Mouse (Mus musculus): Measurements from ENCODE around the gene Per2. TPM values are rescaled to one million over a fixed set of nuclear protein-coding genes. Genes with fewer than 3 reads are reported as not detected.
A peak's percentile ranks its signal among the peaks of the same experiment; 100 is the strongest.

The Per2 gene
- polyA plus RNA-seq (2015; fragmentation: Nextera tagmentation; extraction: Ambion mirVana), result 4.3 and 4.6 TPM in 2 replicates

DNA sequence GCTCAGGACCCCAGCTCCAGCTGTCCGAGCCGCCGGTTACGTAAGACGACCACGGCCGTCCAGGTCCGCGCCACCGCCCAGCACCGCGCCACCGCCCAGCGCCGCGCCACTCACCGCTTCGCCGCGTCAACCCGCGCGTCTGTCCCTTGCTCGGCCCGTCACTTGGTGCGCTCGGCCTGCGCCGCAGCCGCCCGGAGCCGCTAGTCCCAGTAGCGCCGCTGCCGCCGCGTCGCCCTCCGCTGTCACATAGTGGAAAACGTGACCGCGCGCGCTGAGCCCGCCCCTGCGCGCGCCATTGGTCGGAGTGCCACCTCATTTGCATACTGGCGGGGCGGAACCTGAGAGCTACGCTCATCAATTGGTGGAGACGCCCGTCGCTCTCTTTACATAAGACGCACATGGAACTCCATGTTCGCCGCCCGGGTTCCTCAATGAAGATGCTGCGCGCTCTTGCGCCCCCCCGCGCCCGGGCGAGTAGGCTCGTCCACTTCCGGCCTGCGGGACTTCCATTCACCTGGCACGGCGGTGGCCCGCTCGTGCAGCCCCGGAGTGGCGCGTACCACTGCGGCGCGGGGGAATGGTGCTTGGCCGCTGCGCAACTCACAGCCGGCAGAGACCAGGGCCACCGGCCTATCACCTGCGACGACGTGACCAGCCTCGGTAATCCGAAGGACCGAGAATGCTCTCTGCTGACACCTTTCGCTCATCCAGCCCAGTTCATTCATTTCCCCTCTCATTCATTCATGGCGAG is at the start of gene Per2:
Gene Per2, minus strand, starts transcription at position 266 of the 751 bp plus-strand sequence.
- H3K27me3 ChIP-seq, result 0 out of 2 replicates have a peak, but pooled peaks cover 4% of the 10 kb centered on the region
- H3K27ac ChIP-seq, result peak within 1 kb of the TSS; percentile 82
- peak within 1 kb of the TSS; percentile 81 for H3K9ac ChIP-seq
- H3K36me3 ChIP-seq, result no peaks in the 10 kb centered on the region
- WGBS, result under 1% methylated on average over 91 of the region's 91 CpGs
- H3K4me3 ChIP-seq, result peak within 1 kb of the TSS; percentile 76
- H3K4me2 ChIP-seq, result peak within 1 kb of the TSS; percentile 80
- H3K4me1 ChIP-seq (replicated peaks), result peaks cover 56% of the 10 kb centered on the region
- no peaks in the 10 kb centered on the region for H3K9me3 ChIP-seq
- peak; percentile 97 for ATAC-seq (ENCODE audit: low FRiP score)

DNA sequence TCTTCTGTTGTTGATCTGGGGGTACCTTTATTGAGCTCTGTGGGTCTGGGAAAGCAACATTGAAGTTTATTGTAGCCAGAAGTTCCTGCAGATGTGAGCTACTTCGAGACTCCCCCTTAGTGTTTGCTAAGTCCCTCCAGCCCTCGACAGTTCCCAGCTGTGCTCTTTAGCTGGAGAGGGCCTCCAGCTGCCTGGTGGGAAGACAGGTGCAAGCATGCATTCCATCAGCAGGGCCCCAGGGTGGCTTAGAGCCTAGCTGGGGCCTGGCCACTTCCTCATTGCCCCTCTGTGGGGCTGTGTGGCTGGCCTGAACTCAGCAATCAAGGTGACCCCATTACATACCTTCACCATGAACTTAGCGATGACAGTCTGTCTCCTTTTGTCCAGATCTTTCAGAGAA is 45.5 kb upstream of the Per2 start:
- ATAC-seq (ENCODE audit: low FRiP score), result no peak
- 78% methylated on average over 3 of the region's 3 CpGs for WGBS
- Histone ChIP-seq H3K4me2 (no peak overlapping the region), H3K4me3 (no peak overlapping the region), H3K9ac (no peak overlapping the region), H3K27ac (no peak overlapping the region), H3K4me1 (replicated peaks) (no peaks in the 10 kb centered on the region), H3K36me3 (peaks cover 95% of the 10 kb centered on the region), H3K27me3 (no peaks in the 10 kb centered on the region), H3K9me3 (no peaks in the 10 kb centered on the region)

DNA sequence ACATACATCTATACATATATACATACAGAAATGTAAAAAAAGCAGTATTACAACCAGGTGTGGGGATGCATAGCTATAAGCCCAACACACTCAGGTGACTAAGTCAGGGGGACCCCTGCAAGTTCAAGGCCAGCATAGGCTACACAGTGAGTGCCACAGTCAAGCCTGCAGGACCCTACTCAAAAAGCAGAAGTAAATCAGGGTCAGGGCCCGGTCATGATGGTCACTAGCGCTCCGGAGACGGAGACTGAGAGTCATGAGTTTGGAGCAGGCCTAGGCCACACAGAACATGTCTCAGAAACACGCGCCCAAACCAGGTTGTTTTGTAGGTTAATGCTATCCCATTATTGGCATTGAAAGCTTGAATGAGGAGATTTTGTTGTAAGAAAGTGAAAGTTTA is 39.5 kb upstream of the Per2 start:
- ATAC-seq (ENCODE audit: low FRiP score), result no peak
- Histone ChIP-seq H3K4me2 (no peak overlapping the region), H3K4me1 (replicated peaks) (peaks cover 34% of the 10 kb centered on the region), H3K27ac (no peak overlapping the region), H3K9me3 (no peaks in the 10 kb centered on the region), H3K36me3 (peaks cover 51% of the 10 kb centered on the region), H3K9ac (no peak overlapping the region), H3K27me3 (no peaks in the 10 kb centered on the region), H3K4me3 (no peak overlapping the region)
- 99% methylated on average over 6 of the region's 6 CpGs for WGBS

DNA sequence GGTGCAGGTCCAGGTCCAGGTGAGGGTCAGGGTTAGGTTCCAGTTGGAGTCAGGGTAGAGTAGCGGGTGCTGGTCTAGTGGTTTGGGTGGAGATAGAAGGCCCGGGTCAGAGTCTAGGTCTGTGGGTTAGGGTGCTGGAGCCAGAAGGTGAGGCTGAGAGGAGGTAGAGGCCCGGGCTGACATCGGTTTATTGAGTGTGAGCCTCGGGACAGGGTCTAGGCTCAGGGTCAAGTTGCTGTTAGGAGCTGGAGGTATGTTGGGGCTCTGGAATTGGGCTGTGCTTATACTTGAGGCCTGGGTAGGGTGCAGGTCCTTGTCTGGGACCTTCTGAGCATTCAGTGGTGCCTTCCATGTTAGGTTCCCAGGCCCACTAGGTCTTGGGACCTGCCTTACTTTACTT is 36.2 kb upstream of the Per2 start:
- Histone ChIP-seq H3K36me3 (peaks cover 20% of the 10 kb centered on the region), H3K9me3 (no peaks in the 10 kb centered on the region), H3K4me2 (peak overlapping the region; percentile 92), H3K4me1 (replicated peaks) (peaks cover 34% of the 10 kb centered on the region), H3K4me3 (peak overlapping the region; percentile 87), H3K27ac (no peak overlapping the region), H3K9ac (peak overlapping the region; percentile 94), H3K27me3 (no peaks in the 10 kb centered on the region)
- ATAC-seq (ENCODE audit: low FRiP score), result no peak
- WGBS, result 44% methylated on average over 5 of the region's 5 CpGs

DNA sequence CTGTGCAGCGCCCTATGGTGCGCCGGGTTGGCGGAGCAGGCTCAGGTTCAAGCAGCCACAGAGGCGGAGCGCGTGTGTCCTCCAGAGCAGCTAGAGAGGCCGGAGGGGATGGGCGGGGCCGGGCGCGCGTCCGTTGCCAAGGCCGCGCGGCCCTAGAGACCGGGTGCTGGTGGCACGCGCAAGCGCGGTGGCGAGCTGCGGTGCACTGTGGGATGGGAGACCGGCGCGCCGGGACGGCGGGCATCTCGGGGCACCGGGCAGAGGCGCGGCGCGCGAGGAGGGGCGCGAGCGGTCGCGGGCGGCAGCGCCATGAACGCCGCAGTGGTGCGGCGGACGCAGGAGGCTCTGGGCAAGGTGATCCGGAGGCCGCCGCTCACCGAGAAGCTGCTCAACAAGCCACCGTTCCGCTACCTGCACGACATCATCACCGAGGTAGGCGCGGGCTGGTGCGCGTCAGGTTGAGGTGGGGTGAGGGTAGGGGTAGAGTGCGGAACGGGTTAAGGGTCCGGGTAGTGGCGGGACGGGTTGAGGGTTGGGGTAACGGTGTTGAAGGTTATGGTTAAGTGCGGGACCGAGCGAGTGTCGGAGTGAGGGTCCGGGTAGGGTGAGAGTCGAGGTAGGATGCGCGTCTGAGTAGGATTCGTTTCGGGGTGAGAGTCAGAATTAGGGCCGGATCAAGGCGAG is 35.5 kb upstream of the Per2 start, which contains the start of gene Traf3ip1:
Gene Traf3ip1, plus strand, starts transcription at position 191 of the 684 bp plus-strand sequence.
- peak within 1 kb of the TSS; percentile 94 for H3K9ac ChIP-seq
- H3K4me2 ChIP-seq, result peak within 1 kb of the TSS; percentile 92
- no peaks in the 10 kb centered on the region for H3K9me3 ChIP-seq
- H3K4me1 ChIP-seq (replicated peaks), result peaks cover 34% of the 10 kb centered on the region
- H3K27me3 ChIP-seq, result no peaks in the 10 kb centered on the region
- H3K36me3 ChIP-seq, result peaks cover 13% of the 10 kb centered on the region
- H3K27ac ChIP-seq, result peak within 1 kb of the TSS; percentile 52
- WGBS, result under 1% methylated on average over 79 of the region's 79 CpGs
- peak within 1 kb of the TSS; percentile 87 for H3K4me3 ChIP-seq
- ATAC-seq (ENCODE audit: low FRiP score), result peak; percentile 99

DNA sequence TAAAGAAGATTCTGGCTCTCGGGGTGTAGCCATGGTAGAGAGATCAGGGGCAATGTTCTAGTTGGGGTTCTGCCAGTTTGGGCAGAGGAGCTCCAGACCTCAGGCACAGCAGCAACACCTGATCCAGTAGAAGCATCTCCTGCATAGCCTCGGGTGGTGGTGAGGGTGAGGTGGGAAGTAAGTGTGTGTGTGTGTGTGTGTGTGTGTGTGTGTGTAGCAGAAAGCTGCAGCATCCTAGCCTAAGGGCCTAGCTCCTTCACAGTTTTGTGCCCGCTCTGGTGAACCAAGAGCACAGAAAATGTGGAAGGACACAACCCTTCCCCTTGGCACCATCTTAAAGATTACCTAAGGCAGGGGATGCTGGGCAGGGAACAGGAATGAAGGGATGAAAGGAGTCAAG is 34.8 kb upstream of the Per2 start:
- Histone ChIP-seq H3K4me3 (peak overlapping the region; percentile 87), H3K9me3 (no peaks in the 10 kb centered on the region), H3K36me3 (peaks cover 7% of the 10 kb centered on the region; the same call in 1 of the 2 replicates), H3K4me1 (replicated peaks) (peaks cover 34% of the 10 kb centered on the region), H3K9ac (peak overlapping the region; percentile 94), H3K27me3 (no peaks in the 10 kb centered on the region), H3K4me2 (peak overlapping the region; percentile 92), H3K27ac (no peak overlapping the region)
- WGBS, result 58% methylated on average over 3 of the region's 3 CpGs
- ATAC-seq (ENCODE audit: low FRiP score), result peak; percentile 17

DNA sequence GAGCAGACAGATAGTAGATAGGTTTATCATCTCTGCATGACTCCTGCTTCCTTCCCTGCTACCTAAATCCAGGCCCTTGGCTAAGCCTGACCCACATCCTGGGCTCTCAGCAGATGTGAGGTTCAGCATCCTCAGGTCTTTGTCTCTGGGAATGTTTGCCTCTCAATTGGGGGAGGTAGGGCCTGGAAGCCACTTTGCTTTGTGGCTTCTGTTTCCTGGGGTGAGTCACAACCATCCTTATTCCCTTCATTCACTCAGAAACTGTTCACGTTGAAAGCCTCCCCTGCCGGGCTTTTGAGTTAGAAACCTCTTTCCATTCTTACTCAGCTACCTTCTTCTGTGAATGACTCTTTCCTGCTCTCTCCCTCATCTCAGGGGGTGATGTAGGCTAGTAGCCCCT is 33.6 kb upstream of the Per2 start:
- H3K27me3 ChIP-seq, result no peaks in the 10 kb centered on the region
- peaks cover 2% of the 10 kb centered on the region; the same call in 1 of the 2 replicates for H3K36me3 ChIP-seq
- H3K27ac ChIP-seq, result no peak overlapping the region
- 9% methylated on average over 2 of the region's 2 CpGs for WGBS
- H3K4me1 ChIP-seq (replicated peaks), result peaks cover 32% of the 10 kb centered on the region
- ATAC-seq (ENCODE audit: low FRiP score), result no peak
- no peak overlapping the region; the same call in 1 of the 2 replicates for H3K9ac ChIP-seq
- no peaks in the 10 kb centered on the region for H3K9me3 ChIP-seq
- H3K4me3 ChIP-seq, result no peak overlapping the region
- H3K4me2 ChIP-seq, result no peak overlapping the region

DNA sequence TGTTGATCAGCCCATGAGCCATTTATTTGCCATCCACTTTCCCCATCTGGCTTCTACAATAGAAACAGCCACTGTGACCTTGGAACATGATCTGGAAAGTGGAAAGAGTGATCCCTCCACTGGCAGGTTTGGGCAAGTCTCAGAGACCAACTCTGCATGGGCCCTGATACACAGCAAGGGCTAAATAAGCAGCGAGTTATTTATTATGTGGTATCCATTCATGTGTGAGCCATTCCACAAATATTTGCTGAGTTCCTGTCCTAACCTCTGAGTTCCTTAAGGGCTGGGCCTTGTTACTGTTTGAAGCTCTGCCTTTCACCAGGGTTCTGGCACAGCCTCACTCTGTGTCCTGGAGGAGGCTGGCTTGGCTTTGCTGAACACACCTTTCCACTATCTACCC is 31.2 kb upstream of the Per2 start:
- peaks cover 10% of the 10 kb centered on the region for H3K4me1 ChIP-seq (replicated peaks)
- H3K9ac ChIP-seq, result no peak overlapping the region
- H3K27ac ChIP-seq, result no peak overlapping the region
- no peak overlapping the region for H3K4me3 ChIP-seq
- no peaks in the 10 kb centered on the region for H3K9me3 ChIP-seq
- ATAC-seq (ENCODE audit: low FRiP score), result no peak
- H3K27me3 ChIP-seq, result no peaks in the 10 kb centered on the region
- WGBS, result 84% methylated on average over 1 of the region's 1 CpGs
- H3K4me2 ChIP-seq, result no peak overlapping the region
- no peaks in the 10 kb centered on the region for H3K36me3 ChIP-seq

DNA sequence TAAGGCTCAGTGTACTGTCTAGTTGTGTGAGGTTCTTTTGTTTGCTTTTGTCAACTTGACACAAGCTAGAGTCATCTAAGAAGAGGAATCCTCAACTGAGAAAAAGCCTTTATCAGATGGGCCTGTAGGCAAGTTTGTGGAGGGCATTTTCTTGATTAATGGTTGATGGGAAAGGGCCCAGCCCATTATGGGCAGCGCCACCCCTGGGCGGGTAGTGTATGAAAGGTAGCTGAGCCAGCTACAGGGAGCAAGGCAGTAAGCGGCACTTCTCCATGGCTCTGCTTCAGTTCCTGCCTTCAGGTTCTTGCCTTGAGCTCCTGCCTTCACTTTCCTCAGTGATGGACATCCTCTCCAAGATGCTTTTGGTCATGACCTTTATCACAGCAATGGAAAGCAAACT is 27.0 kb upstream of the Per2 start:
- Histone ChIP-seq H3K27me3 (no peaks in the 10 kb centered on the region), H3K4me3 (no peak overlapping the region), H3K4me2 (no peak overlapping the region), H3K4me1 (replicated peaks) (no peaks in the 10 kb centered on the region), H3K36me3 (no peaks in the 10 kb centered on the region), H3K9me3 (no peaks in the 10 kb centered on the region), H3K9ac (no peak overlapping the region), H3K27ac (no peak overlapping the region)
- 79% methylated on average over 3 of the region's 3 CpGs for WGBS
- ATAC-seq (ENCODE audit: low FRiP score), result no peak

DNA sequence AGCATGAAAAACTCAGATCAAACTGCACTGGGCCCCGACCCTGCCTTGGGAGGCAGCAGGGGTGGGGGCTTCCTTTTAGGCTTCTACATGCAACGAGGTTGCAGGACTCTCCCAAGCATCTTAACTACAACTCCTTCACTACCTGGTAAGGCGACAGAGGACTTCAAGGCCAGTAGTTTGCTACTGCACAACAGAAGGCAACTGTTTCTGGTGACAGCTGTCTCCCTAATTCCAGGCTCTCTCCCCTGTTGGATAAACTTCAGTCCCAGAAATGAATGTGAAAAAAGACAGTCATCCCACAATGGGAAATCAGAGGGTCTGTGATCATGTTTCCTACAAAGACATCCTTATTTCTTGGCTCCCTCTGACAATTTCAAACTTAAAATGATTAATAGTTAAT is 26.3 kb upstream of the Per2 start:
- ATAC-seq (ENCODE audit: low FRiP score), result no peak
- H3K4me3 ChIP-seq, result no peak overlapping the region
- no peaks in the 10 kb centered on the region for H3K36me3 ChIP-seq
- H3K27me3 ChIP-seq, result no peaks in the 10 kb centered on the region
- H3K4me2 ChIP-seq, result no peak overlapping the region
- no peaks in the 10 kb centered on the region for H3K9me3 ChIP-seq
- no peak overlapping the region for H3K27ac ChIP-seq
- H3K4me1 ChIP-seq (replicated peaks), result no peaks in the 10 kb centered on the region
- whole genome bisulfite sequencing, result 74% methylated on average over 3 of the region's 3 CpGs
- H3K9ac ChIP-seq, result no peak overlapping the region

DNA sequence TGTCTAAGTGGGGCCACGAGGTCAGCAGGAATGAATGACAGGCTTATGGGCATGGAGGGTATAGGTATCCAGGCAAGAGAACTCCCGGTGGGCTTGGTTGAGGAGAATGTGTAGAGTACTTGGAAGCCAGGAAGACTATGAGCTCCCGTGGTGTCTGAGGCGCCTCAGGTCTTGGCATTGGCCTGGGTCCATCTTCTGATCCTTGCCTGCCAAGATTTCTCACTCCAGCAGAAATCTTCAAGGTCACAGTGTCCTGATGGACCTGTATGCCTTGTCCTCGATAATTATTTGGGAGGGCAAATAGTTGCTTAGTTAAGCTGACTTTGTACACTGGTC is 24.9 kb upstream of the Per2 start:
- Histone ChIP-seq H3K27ac (no peak overlapping the region), H3K4me1 (replicated peaks) (no peaks in the 10 kb centered on the region), H3K9me3 (no peaks in the 10 kb centered on the region), H3K27me3 (no peaks in the 10 kb centered on the region), H3K4me3 (no peak overlapping the region), H3K4me2 (no peak overlapping the region), H3K36me3 (no peaks in the 10 kb centered on the region), H3K9ac (no peak overlapping the region)
- 76% methylated on average over 5 of the region's 5 CpGs for WGBS
- no peak for ATAC-seq (ENCODE audit: low FRiP score)

DNA sequence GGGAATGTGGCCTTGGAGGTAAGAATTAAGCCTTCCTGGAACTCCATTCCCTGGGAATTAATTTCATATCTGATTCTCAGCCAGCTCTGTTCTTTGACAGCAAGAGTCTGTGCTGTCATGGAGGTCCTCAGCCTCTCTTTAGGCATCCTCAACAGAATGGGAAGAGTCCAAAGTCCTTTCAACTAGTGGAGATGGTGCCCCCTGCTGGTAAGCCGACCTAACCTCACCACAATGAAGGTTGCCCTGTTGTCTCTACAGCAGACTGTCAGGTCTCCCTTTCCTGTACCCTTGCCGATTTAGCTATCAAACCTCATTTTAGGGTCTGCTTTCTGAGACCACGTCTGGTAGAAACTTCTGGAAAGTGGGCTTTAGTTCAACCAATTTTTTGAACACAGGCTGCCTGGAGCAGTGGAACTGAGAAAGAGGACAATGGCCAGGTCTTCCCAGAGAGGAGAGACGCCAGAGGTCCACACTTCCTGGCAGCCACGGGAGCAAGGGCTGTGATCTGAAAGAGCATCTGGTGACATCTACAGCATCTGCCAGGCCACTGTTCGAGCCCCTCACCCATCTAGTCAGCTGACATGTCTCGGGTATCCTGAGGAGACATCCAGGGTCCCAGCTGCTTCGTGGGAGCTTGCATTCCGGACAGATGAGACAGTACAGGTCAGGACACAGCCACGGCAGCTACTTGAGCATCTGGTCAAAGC is 24.3 kb upstream of the Per2 start:
- Histone ChIP-seq H3K9me3 (no peaks in the 10 kb centered on the region), H3K36me3 (no peaks in the 10 kb centered on the region), H3K4me3 (no peak overlapping the region), H3K27me3 (no peaks in the 10 kb centered on the region), H3K27ac (no peak overlapping the region), H3K4me2 (no peak overlapping the region), H3K9ac (no peak overlapping the region), H3K4me1 (replicated peaks) (no peaks in the 10 kb centered on the region)
- no peak for ATAC-seq (ENCODE audit: low FRiP score)
- WGBS, result 51% methylated on average over 10 of the region's 10 CpGs
